Mouse (Mus musculus) c-Kit-negative CD71-positive TER-119-positive erythroid progenitor cells, embryonic 14.5 days (primary cell): ENCODE results near the gene Taok1.

Experiments used
- DNase-seq: peaks from one replicate; pipeline ENCODE4 v3.0.0-alpha.2; 2013; ENCODE audit warnings: low read depth, low spot score

Taok1 gene

GRCm38 (mm10) chr11:77508068-77509021, 99.3 kb downstream of the Taok1 start:
- DNase-seq = peak; percentile 77

- DNase-seq = no peak
Observed at GRCm38 (mm10) chr11:77507426-77507825, 100.2 kb downstream of the Taok1 start.

- DNase-seq = no peak
Observed at GRCm38 (mm10) chr11:77506941-77507340, 100.7 kb downstream of the Taok1 start.

GRCm38 (mm10) chr11:77506273-77506672, 101.3 kb downstream of the Taok1 start:
- no peak for DNase-seq

GRCm38 (mm10) chr11:77505291-77505980, 102.2 kb downstream of the Taok1 start:
- DNase-seq = no peak

- DNase-seq = no peak
Observed at GRCm38 (mm10) chr11:77504377-77504776, 103.2 kb downstream of the Taok1 start.

- no peak for DNase-seq
Observed at GRCm38 (mm10) chr11:77503511-77503910, 104.1 kb downstream of the Taok1 start.

GRCm38 (mm10) chr11:77502481-77502880, 105.1 kb downstream of the Taok1 start:
- no peak for DNase-seq

- DNase-seq = no peak
Observed at GRCm38 (mm10) chr11:77501971-77502370, 105.6 kb downstream of the Taok1 start.

- peak; percentile 68 for DNase-seq
Observed at GRCm38 (mm10) chr11:77501392-77501791, 106.2 kb downstream of the Taok1 start.

GRCm38 (mm10) chr11:77500361-77501325, 107.0 kb downstream of the Taok1 start:
- no peak for DNase-seq

GRCm38 (mm10) chr11:77499354-77499753, 108.3 kb downstream of the Taok1 start:
- DNase-seq = no peak

- no peak for DNase-seq
Observed at GRCm38 (mm10) chr11:77498261-77499139, 109.1 kb downstream of the Taok1 start.

- no peak for DNase-seq
Observed at GRCm38 (mm10) chr11:77497851-77498250, 109.8 kb downstream of the Taok1 start.

GRCm38 (mm10) chr11:77497341-77497756, 110.3 kb downstream of the Taok1 start:
- no peak for DNase-seq

GRCm38 (mm10) chr11:77495507-77495906, 112.1 kb downstream of the Taok1 start:
- DNase-seq = no peak

GRCm38 (mm10) chr11:77494782-77495181, 112.8 kb downstream of the Taok1 start:
- no peak for DNase-seq

- DNase-seq = no peak
Observed at GRCm38 (mm10) chr11:77494344-77494676, 113.3 kb downstream of the Taok1 start.

GRCm38 (mm10) chr11:77493512-77494343, 113.9 kb downstream of the Taok1 start, which contains the start of gene Git1:
TSS of gene Git1 (plus strand) at chr11:77493562.
- DNase-seq = no peak

GRCm38 (mm10) chr11:77492911-77493332, 114.7 kb downstream of the Taok1 start:
- DNase-seq = peak; percentile 70
